Mouse (Mus musculus): ENCODE data around the gene Cox7c. TPM values are rescaled to one million over a fixed set of nuclear protein-coding genes. Genes with fewer than 3 reads are reported as not detected.
"Not testable (repeated sequence)": the region's sequence is repeated elsewhere in the genome, so short reads cannot be mapped to it uniquely, and the experiment has no call there.

The Cox7c gene
- 995 and 1,034 TPM in 2 replicates for polyA plus RNA-seq (2015; fragmentation: Nextera tagmentation; extraction: Ambion mirVana)

GRCm38 (mm10) chr13:86046254-86046951, at the start of gene Cox7c:
Gene Cox7c (minus strand): TSS chr13:86046904.
- ATAC-seq: peak; percentile 99
- Histone ChIP-seq H3K27ac (ENCODE audit: low read length) (peak within 1 kb of the TSS; percentile 90), H3K36me3 (ENCODE audit: control insufficient read depth, insufficient read depth, low read length) (no peaks in the 10 kb centered on the region), H3K9me3 (ENCODE audit: control insufficient read depth, low read length) (no peaks in the 10 kb centered on the region), H3K27me3 (replicated peaks; ENCODE audit: control insufficient read depth, insufficient read depth, low read length) (no peaks in the 10 kb centered on the region), H3K4me2 (ENCODE audit: low read depth, low read length) (peak within 1 kb of the TSS; percentile 55), H3K4me3 (ENCODE audit: low read length) (peak within 1 kb of the TSS; percentile 68), H3K9ac (ENCODE audit: low read depth, low read length) (peak within 1 kb of the TSS; percentile 97), H3K4me1 (ENCODE audit: control insufficient read depth, insufficient read depth, low read length) (no peaks in the 10 kb centered on the region)
- WGBS: under 1% methylated on average over 50 of the region's 51 CpGs

- Histone ChIP-seq H3K27me3 (replicated peaks; ENCODE audit: control insufficient read depth, insufficient read depth, low read length) (no peaks in the 10 kb centered on the region), H3K27ac (ENCODE audit: low read length) (no peak overlapping the region), H3K4me2 (ENCODE audit: low read depth, low read length) (no peak overlapping the region), H3K9ac (ENCODE audit: low read depth, low read length) (no peak overlapping the region), H3K4me3 (ENCODE audit: low read length) (no peak overlapping the region), H3K36me3 (ENCODE audit: control insufficient read depth, insufficient read depth, low read length) (no peaks in the 10 kb centered on the region), H3K4me1 (ENCODE audit: control insufficient read depth, insufficient read depth, low read length) (no peaks in the 10 kb centered on the region; the same call in 1 of the 2 replicates), H3K9me3 (ENCODE audit: control insufficient read depth, low read length) (no peaks in the 10 kb centered on the region)
- ATAC-seq: peak; percentile 91
- WGBS: 24% methylated on average over 3 of the region's 3 CpGs
Observed at GRCm38 (mm10) chr13:86068011-86068724, 21.5 kb upstream of the Cox7c start.

GRCm38 (mm10) chr13:86067508-86067907, 20.8 kb upstream of the Cox7c start:
- H3K9me3 ChIP-seq (ENCODE audit: control insufficient read depth, low read length): no peaks in the 10 kb centered on the region
- no peak overlapping the region for H3K4me3 ChIP-seq (ENCODE audit: low read length)
- no peaks in the 10 kb centered on the region for H3K36me3 ChIP-seq (ENCODE audit: control insufficient read depth, insufficient read depth, low read length)
- H3K4me1 ChIP-seq (ENCODE audit: control insufficient read depth, insufficient read depth, low read length): no peaks in the 10 kb centered on the region; the same call in 1 of the 2 replicates
- no peaks in the 10 kb centered on the region for H3K27me3 ChIP-seq (replicated peaks; ENCODE audit: control insufficient read depth, insufficient read depth, low read length)
- no peak overlapping the region for H3K9ac ChIP-seq (ENCODE audit: low read depth, low read length)
- no peak overlapping the region for H3K27ac ChIP-seq (ENCODE audit: low read length)
- H3K4me2 ChIP-seq (ENCODE audit: low read depth, low read length): no peak overlapping the region
- peak; percentile 52 for ATAC-seq

- WGBS: 28% methylated on average over 8 of the region's 8 CpGs
- not testable (repeated sequence) for H3K9me3 ChIP-seq (ENCODE audit: control insufficient read depth, low read length); H3K9ac ChIP-seq (ENCODE audit: low read depth, low read length); H3K27ac ChIP-seq (ENCODE audit: low read length); H3K4me1 ChIP-seq (ENCODE audit: control insufficient read depth, insufficient read depth, low read length); H3K36me3 ChIP-seq (ENCODE audit: control insufficient read depth, insufficient read depth, low read length); H3K4me2 ChIP-seq (ENCODE audit: low read depth, low read length); H3K27me3 ChIP-seq (replicated peaks; ENCODE audit: control insufficient read depth, insufficient read depth, low read length)
- peak; percentile 33; the same call in 1 of the 2 replicates for ATAC-seq
- H3K4me3 ChIP-seq (ENCODE audit: low read length): peak overlapping the region; percentile 8; the same call in 1 of the 2 replicates
Observed at GRCm38 (mm10) chr13:86054091-86054490, 7.4 kb upstream of the Cox7c start.

GRCm38 (mm10) chr13:86004907-86005675, 41.6 kb downstream of the Cox7c start:
- no peaks in the 10 kb centered on the region for H3K9me3 ChIP-seq (ENCODE audit: control insufficient read depth, low read length)
- WGBS: 84% methylated on average over 7 of the region's 7 CpGs
- ATAC-seq: no peak
- H3K27me3 ChIP-seq (replicated peaks; ENCODE audit: control insufficient read depth, insufficient read depth, low read length): no peaks in the 10 kb centered on the region
- no peak overlapping the region for H3K4me3 ChIP-seq (ENCODE audit: low read length)
- no peak overlapping the region for H3K4me2 ChIP-seq (ENCODE audit: low read depth, low read length)
- H3K9ac ChIP-seq (ENCODE audit: low read depth, low read length): no peak overlapping the region
- H3K4me1 ChIP-seq (ENCODE audit: control insufficient read depth, insufficient read depth, low read length): no peaks in the 10 kb centered on the region
- H3K36me3 ChIP-seq (ENCODE audit: control insufficient read depth, insufficient read depth, low read length): no peaks in the 10 kb centered on the region
- no peak overlapping the region for H3K27ac ChIP-seq (ENCODE audit: low read length)

Data from intestine, embryonic 16.5 days (tissue).